Mouse (Mus musculus) CD8-positive naive resting alpha-beta T cell, adult 2 months (primary cell): ENCODE measurements around the gene Tubg2.
"Not testable (repeated sequence)": the region's sequence is repeated elsewhere in the genome, so short reads cannot be mapped to it uniquely, and the experiment has no call there.

ENCODE experiments used
- DNase-seq, 2 experiments: peaks; one replicate each; pipeline ENCODE4 v3.0.0; 2022; ENCODE audit warnings: low read depth in 2 of 2, low spot score in 2 of 2

Tubg2 gene

DNA sequence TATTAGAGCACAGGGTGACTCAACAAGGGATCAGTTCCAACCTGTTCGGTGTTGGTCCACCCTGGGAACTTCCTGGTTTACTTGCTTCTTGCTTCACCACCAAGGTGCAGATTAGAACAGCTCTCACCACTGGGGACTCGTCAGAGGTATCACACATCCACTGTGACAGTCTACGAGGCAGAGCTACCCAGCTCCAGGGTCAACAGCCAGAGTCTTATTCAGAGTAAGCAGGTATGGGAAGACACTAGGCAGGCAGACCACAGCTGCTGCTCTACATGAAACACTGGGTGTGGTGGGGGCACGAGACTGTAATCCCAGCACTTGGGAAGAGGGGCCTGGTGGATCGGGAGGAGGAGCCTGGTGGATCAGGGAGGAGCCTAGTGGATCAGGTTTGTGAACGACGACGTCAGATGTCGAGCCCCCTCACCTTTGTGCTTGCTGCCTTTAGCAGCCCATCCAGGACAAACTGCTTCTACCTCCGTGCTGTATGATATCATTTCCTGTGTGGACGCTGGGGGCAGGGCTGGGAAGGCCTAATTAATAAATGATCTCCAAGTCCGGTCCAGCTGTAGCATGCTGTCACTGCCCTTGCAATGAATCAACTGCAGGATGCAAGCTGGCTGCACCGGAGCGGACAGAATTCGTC, 17.0 kb upstream of the Tubg2 start:
- no peak for DNase-seq

DNA sequence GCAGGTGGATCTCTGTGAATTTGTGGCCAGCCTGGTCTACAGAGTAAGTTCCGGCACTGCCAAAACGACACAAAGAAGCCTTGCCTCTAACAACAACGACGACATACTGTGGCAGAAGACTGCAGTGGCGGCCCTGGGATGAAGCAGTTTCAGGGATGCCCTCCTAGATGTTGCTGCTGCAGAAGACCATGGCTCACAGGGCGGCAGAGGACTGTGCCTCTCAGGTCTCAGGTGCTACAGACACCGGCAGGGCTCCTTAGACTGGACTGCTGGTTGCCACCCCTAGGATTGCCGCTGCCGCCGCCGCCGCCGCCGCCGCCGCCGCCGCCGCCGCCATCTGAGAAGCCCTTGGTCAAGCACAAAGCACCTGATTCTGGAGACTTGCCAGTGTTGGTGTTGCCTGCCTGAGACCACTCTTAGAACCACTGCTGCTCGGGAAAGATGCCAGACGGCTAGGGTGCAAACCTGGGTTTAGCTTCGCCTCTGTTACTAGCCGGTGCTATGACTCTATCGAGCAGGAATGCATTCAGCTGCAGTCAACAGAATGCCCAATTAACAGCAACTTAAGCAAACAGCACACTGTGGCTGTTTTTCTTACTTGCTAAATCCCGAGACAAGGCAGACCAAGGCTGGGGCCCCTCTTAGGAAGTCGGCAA, 15.4 kb upstream of the Tubg2 start:
- DNase-seq, result no peak

DNA sequence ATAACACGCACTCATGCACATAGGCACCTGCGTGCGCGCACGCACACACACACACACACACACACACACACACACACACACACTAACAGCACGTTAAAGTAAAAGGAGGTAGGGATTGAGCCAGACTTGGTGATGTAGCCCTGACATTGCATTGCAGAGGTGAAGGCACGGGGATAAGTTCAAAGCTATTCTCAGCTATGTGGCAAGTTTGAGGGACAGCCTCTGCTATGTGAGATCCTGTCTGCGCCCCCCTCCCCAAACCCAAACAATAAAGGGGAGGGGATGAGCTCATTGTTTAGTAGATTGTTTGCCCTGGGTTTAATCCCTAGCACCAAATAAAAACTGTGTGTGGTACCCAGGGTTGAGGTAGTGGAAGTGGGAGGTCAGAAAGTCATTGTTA, 14.6 kb upstream of the Tubg2 start:
- no peak for DNase-seq

DNA sequence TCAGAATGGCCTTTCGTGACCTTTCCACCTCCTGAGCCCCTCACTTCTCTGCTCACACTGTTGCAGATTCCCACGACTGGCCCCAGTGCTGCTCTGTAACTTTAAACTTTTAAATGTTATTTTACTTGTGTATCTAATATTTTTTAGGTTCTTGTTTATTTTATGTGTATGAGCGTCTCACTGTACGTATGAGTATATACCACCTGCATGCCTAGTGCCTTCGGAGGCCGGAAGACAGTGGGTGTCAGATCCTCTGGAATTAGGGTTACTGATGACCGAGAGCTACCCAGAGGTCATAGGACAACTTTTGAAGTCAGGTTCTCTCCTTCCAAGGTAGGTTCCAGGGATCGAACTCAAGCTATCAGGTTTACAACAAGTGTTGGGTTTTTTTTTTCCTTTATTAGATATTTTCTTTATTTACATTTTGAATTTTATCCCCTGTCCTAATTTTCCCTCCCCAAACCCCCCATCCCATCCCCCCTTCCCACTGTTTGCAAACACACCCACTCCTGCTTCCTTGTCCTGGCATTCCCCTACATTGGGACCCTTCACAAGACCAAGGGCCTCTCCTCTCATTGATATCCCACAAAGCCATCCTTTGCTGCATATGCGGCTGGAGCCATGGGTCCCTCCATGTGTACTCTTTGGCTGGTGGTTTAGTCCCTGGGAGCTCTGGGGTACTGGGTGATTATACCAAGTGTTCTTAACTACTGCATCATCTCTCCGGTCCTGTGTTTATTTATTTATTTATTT, 13.3 kb upstream of the Tubg2 start:
- no peak for DNase-seq

DNA sequence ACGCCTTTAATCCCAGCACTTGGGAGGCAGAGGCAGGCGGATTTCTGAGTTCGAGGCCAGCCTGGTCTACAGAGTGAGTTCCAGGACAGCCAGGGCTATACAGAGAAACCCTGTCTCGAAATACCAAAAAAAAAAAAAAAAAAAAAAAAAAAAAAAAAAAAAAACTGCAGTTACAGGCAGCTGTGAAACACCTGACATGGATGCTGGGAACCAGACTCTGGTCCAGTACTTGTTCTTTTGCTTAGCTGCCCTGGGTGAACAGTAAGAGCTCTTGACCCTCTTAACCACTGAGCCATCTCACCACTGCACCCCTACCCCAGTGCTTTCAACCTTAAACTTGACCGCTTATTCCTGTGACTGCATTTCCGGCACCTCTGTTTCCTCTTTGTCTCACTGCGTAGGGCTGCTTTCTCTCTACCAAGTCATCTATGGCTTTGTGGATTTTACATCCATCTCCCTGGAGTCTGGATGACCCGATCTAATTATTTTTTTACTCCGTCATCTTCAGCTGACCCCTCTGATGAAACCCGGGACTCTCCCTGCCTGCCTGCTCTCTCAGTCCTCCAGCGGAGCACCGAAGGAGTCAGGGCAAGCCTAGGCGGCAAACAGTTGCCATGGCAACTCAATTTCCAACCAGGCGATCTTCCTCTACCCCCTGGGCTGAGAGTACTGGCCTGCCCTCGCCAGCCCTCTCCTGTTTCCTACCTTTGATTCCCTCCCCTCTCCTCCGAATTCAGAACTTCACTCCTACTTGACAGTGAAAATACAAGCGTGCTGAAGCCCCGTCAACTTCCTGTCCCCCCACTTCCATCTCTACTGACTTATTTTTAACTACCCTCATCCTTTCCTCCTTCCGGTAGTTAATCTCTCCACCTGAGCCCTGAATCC, 12.1 kb upstream of the Tubg2 start:
- DNase-seq, result peak; percentile 28 to 56

DNA sequence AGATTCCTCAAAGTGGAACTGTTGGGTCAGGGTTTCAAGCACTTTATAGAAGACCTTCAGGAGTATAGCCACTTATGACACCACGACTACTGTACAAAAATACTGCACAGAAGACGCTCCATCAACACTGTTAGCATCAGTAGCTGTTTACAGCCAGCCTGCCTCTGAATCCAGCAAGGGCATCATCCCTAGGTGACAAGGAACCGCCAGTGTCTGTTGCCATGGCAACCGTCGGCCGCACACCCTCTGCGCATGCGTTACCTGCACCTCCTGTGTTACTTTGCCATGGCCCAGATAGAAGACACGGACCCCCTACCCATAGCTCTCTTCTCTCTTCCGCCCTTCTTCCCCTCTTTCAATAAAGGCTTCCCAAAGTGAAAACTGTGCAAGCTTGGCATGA, 9.3 kb upstream of the Tubg2 start:
- DNase-seq, result no peak

DNA sequence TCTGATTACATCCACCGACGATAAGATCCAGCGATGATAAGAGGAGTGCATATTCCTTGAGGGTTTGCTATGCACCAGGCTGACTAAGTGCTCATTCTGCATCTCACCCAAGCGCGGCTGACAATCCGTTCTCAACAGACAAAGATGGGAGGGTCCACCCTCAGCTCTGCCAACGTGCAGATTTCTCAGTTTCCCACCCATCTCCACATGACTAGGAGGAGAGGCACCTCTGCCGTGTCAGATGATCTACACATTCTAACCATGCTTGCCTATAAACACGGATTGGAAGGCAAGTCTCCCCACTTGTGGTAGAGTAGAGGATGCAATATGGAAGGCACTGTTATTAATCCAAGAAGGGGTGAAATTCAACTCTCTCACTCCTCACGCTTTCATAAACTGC, 7.0 kb upstream of the Tubg2 start:
- no peak for DNase-seq

DNA sequence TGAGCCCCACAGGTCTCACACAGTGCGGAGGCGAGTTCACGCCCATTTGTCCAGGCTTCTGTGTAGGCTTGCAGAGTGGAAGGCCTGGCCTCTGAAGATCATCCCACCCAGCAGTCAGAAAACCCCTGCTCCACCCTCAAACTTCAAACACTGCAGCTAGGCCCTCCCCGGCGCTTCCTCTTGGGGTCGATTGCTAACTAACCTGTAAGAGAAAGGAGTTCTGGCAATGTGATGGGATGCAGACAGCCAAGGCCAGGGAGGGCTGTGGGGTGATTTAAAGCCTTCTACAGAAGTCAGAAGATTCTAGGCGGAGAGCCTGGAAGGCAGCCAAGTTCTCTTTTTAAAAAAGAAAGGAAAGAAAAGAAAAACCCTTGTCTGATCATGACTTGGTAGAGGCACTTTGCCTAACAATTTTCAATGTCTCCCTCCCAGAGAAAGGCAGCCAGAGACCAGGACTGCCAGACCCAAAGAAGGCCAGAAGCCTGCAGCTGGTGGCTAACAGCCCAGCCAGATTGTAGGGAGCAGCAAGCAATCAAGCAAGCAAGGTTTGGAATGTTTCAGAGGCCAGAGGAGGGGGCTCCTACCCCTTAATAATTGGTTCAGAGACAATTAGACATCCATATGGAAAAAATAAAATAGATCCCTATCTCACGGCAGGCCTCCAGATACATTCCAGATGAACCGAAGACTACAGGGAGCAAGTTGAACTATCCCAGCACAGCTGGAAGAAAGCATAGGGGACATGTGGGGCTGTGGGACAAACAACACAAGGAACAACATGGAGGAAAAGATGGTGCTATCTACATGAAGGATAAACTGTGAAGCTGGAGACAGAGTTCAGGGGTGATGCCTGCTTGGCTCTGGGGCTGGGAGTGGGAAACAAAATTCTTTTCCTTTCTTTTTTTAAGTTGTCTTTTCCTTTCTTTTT, 6.3 kb upstream of the Tubg2 start:
- no peak for DNase-seq

DNA sequence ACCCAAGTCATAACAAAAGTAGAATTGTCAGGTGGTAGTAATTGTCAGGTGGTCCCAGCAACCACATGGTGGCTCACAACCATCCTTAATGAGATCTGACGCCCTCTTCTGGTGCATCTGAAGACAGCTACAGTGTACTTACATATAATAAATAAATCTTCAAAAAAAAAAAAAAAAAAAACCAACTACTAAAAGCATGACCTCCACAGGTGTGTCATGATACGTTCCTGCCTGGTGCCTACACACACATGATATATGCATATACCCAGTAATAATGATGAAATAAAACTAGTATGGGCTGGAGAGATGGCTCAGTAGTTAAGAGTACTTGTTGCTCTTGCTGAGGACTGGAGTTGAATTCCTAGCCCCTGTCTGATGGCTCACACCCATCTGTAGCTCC, 4.6 kb upstream of the Tubg2 start:
- DNase-seq, result no peak

DNA sequence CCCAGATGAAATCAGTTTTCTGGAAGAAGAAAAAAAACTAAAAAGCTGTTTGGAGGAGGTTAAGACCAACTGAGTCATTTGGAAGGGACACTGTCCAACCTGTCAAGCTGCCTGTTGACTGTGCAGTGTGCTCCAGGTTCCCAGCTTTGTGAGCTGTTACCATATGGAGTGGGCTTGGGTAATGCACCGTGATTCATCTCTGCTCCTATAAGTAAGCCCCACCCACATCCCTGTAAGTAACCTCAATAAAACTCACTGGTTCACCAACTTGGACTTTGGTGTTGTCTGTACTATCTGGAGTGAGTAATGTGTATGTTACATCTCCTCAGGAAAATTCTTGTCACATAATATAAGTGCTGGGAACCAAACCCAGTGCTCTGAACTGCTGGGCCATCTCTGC, 2.9 kb upstream of the Tubg2 start:
- DNase-seq, result no peak

DNA sequence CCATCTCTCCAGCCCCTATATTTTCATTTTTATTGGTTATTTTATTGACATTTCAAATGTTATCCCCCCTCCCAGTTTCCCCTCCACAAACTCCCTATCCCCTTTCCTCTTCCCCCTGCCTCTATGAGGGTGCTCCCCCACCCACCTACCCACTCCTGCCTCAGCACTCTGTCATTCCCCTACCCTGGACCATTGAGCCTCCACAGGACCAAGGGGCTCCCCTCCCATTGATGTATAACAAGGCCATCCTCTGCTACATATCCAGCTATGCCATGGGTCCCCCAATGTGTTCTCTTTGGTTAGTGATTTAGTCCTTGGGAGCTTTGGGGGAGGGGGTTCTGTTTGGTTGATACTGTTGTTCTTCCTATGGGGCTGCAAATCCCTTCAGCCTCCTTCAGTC, 1.1 kb upstream of the Tubg2 start:
- no peak for DNase-seq

DNA sequence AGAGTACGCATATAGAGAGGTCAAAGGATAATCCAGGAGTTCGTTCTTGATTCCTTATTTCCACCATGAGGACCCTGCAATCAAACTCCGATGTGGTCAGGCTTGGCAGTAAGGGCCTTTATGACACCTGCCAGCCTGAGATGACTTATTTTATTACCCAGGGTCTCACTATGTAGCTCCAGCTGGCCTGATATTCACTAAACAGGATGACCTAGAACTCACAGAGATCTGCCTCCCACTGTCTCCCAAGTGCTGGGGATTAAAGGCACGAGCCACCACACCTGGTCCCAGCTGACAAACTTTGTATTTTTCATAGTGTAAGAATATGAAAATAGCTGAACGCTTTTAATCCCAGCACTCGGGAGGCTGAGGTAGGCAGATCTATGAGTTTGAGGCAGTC, 556 bp upstream of the Tubg2 start:
- no peak for DNase-seq

DNA sequence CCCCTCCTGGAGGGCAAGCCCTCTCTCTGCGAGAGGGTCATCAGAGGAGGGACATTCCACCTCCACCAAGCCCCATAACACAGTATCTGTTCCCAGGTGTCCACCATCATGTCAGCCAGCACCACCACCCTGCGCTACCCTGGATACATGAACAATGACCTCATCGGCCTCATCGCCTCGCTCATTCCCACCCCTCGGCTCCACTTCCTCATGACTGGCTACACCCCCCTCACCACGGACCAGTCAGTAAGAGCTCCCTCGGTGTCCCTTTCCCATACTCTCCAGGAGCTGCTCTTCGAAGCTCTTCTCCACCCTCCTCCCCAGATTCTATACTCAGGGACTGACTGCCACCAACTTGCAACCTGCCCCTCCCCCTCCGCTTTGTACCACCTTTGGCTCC, 4.4 kb downstream of the Tubg2 start:
- DNase-seq, result not testable (repeated sequence)

DNA sequence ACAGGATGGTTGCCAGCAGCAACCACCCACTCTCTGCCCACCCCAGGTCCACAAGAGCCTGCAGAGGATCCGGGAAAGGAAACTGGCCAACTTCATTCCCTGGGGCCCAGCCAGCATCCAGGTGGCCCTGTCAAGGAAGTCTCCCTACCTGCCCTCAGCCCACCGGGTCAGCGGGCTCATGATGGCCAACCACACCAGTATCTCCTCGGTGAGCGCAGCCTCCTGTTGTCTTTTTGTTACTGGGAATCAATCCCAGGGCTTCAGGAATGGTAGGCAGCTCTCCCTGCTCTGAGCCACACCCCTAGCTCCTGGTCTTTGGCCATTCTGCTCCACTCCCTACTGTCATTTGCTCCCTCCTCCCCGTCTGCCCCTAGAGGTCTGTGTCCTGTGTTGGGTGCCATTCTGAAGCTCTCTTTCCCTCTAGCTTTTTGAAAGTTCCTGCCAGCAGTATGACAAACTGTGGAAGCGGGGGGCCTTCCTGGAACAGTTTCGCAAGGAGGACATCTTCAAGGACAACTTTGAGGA, 5.3 kb downstream of the Tubg2 start:
- not testable (repeated sequence) for DNase-seq

DNA sequence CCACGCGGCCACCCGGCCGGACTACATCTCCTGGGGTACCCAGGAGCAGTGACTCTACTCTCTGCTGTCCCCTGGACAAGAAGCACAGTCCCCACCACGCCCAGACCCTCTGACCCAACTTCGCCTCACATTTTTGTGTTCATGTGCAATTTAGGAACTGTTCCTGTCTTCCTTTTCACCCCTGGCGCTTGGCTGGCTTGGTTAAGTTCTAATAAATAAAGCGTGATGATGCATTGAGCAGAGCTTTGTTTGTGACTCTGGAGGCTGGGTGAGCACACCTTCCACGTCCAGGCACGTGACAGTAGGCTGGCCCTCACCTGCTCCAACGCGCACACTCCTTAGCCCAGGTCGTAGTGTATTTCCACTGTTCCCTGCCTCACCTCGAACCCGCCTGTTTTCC, 5.8 kb downstream of the Tubg2 start:
- DNase-seq, result no peak

DNA sequence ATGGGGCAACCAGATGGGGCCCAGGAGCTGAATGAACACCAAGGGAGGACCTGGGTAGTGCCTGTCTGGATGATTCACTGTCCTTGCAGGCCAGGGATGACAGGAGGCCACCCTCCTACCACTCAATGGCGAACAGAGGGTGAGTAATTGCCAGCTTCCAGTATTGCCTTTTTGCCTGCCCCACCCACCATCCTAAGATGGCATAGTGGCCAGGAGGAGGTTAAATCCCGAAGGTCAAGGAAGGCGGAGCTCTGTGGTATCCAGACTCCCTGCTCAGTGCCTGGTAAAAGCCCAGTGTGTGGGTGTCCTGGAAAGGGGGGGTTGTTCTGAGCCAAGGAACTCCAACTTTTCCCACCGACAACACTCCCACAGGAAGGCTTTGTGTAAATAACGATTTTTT, 6.6 kb downstream of the Tubg2 start:
- DNase-seq, result no peak

DNA sequence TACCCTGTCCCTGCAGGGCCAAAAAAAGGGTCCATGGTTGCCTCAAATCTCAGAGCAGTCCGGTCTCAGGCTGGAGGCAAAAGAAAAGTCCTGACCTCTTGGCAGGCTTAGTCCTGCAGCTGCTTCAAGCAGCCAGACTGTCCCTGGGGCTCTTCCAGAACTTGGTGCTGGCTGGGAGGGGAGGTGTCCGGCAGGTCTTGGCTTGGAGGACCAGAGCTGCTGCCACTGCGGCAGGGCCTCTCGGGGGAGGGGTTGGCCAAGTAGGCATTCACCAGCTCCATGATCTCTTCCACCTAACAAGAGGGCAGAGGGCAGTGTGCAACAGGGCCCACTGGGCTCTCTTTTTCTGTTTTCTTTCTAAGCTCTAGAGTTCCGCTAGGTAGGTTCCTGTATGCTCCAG, 7.1 kb downstream of the Tubg2 start:
- DNase-seq, result no peak

DNA sequence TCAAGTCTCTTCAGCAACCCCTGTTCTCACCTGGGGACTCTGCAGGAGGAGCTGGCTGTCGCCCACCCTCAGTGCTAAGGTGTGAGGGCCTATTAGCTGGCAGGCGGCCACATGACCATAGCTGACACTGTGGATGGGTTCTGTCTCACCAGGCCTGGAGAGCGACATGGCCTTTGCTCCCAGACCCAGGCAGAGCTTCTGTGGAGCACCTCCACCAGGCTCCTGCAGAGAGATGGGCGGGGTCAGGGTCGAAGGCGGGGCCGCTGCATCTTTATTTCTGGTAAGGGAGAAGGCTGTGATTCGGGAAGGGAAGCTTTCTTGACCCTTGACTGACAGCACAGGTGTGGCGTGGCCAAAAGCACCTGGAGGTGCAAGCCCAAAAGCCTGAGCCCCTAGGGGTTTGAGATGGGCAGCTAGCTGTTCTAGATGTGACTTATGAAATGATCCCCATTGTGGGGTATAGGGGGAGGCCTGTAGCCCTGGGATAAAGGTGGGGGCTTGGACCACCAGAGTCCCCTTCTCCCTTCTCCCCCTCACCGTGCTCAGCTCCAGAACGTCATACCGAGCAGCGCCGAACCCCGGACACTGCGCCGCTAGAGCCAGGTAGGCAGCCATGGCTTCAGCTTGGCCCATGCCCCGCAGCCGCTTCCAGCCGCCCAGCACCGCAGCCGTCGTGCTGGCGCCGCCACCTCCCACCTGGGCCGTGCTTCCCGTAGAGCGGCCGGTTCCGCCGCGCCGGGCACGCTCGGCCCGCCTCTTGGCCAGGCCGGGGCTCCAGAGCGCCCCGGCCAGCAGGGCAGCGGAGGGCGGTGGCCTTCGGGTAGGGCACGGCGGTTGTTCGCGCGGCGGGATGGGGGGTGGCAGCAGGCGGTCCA, 8.0 kb downstream of the Tubg2 start:
- DNase-seq, result no peak

DNA sequence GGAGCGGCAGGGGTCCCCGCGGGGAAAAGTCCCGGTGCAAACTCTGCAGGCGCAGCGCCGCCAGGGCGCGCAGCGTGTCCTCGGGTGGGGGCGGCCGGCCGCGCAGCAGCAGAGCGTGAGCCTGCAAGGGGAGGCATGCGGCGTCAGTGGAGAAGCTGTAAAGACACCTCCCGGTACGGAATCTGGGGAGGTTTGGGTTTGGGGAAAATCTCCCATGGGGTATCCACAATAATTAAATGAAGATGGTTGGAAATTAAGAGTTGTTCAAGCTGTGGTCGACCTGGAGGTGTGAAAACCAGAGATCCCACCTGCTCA, 8.6 kb downstream of the Tubg2 start:
- DNase-seq, result no peak
